Mouse (Mus musculus): ENCODE results near the gene Eaf1.

Gene Eaf1

GRCm38 (mm10) chr14:31509911-31510310, 15.7 kb downstream of the Eaf1 start:
- DNase-seq (ENCODE audit: low read depth, low spot score), result no peak

- no peak for DNase-seq (ENCODE audit: low read depth, low spot score)
These were observed 16.1 kb downstream of the Eaf1 start for GRCm38 (mm10) chr14:31510322-31510721.

GRCm38 (mm10) chr14:31515895-31516294, 21.7 kb downstream of the Eaf1 start:
- DNase-seq (ENCODE audit: low read depth, low spot score), result no peak

- DNase-seq (ENCODE audit: low read depth, low spot score), result no peak
These were observed 25.0 kb downstream of the Eaf1 start for GRCm38 (mm10) chr14:31519165-31519564.

- no peak for DNase-seq (ENCODE audit: low read depth, low spot score)
These were observed 27.1 kb downstream of the Eaf1 start for GRCm38 (mm10) chr14:31521318-31521717.

GRCm38 (mm10) chr14:31525040-31525810, 31.0 kb downstream of the Eaf1 start:
- peak; percentile 9 for DNase-seq (ENCODE audit: low read depth, low spot score)

GRCm38 (mm10) chr14:31530847-31531246, 36.6 kb downstream of the Eaf1 start:
- no peak for DNase-seq (ENCODE audit: low read depth, low spot score)

- no peak for DNase-seq (ENCODE audit: low read depth, low spot score)
These were observed 37.4 kb downstream of the Eaf1 start for GRCm38 (mm10) chr14:31531506-31532148.

- DNase-seq (ENCODE audit: low read depth, low spot score), result no peak
These were observed 38.5 kb downstream of the Eaf1 start for GRCm38 (mm10) chr14:31532656-31533055.

GRCm38 (mm10) chr14:31537298-31537697, 43.1 kb downstream of the Eaf1 start:
- no peak for DNase-seq (ENCODE audit: low read depth, low spot score)

GRCm38 (mm10) chr14:31543885-31544442, 49.8 kb downstream of the Eaf1 start:
- no peak for DNase-seq (ENCODE audit: low read depth, low spot score)

GRCm38 (mm10) chr14:31555021-31555420, 60.8 kb downstream of the Eaf1 start:
- DNase-seq (ENCODE audit: low read depth, low spot score), result peak; percentile 63

GRCm38 (mm10) chr14:31555963-31556434, 61.8 kb downstream of the Eaf1 start:
- DNase-seq (ENCODE audit: low read depth, low spot score), result no peak

GRCm38 (mm10) chr14:31556526-31557260, 62.5 kb downstream of the Eaf1 start:
- DNase-seq (ENCODE audit: low read depth, low spot score), result no peak

GRCm38 (mm10) chr14:31557273-31557672, 63.1 kb downstream of the Eaf1 start:
- DNase-seq (ENCODE audit: low read depth, low spot score), result no peak

- no peak for DNase-seq (ENCODE audit: low read depth, low spot score)
These were observed 63.6 kb downstream of the Eaf1 start for GRCm38 (mm10) chr14:31557784-31558183.

GRCm38 (mm10) chr14:31559216-31559615, 65.0 kb downstream of the Eaf1 start:
- no peak for DNase-seq (ENCODE audit: low read depth, low spot score)
